ENCODE assay signal across 7 mouse cellular contexts in the genomic region with DNA sequence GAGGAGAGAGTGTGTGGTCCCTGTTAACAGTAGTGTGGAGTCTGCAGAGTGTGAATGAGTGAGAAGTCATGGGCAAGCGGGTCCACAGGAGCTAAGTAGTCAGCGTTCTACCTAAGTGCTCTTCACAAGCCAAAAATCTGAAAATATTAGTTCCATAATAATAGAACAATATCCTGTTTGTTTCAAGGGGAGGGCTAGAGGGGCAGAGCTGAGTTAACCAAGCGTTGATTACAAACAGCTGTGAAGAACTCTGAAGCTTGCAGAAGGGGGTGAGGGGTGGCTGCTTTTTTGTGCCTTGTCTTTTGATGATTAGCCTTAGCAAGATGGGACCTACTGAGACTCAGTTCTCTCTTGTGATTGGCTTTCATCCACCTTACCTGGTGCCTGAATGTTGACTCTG. TPM values are rescaled to one million over a fixed set of nuclear protein-coding genes. Genes with fewer than 3 reads are reported as not detected.
DNase-seq lines count a peak whose midpoint lies in the region; ATAC-seq and TF ChIP-seq lines count a peak whose summit lies in the region.

No protein-coding gene starts in this region.

- no peaks in the 10 kb centered on the region for H3K27me3 ChIP-seq in liver, adult 2 months (ENCODE audit: control insufficient read depth, insufficient read depth, low read length)
- H3K27me3 ChIP-seq in liver, embryonic 11.5 days (replicated peaks; ENCODE audit: control insufficient read depth, insufficient read depth, low read length): no peaks in the 10 kb centered on the region
- H3K27me3 ChIP-seq in embryonic facial prominence, embryonic 10.5 days (replicated peaks; ENCODE audit: low read depth, poor library complexity, severe bottlenecking): no peaks in the 10 kb centered on the region
- H3K27me3 ChIP-seq in liver, embryonic 13.5 days: no peaks in the 10 kb centered on the region

- no peak overlapping the region for H3K4me2 ChIP-seq in liver, embryonic 11.5 days
- H3K4me2 ChIP-seq in liver, embryonic 13.5 days: no peak overlapping the region

- TF ChIP-seq CTCF in liver, adult 2 months (IDR thresholded peaks at IDR 0.05; ENCODE audit: low read depth, low read length): no peak

- no peak for TF ChIP-seq POLR2A in liver, adult 2 months (IDR thresholded peaks at IDR 0.05; ENCODE audit: extremely low read depth, insufficient read depth, low read length)

- no peaks in the 10 kb centered on the region for H3K36me3 ChIP-seq in liver, adult 2 months (ENCODE audit: control insufficient read depth, insufficient read depth, low read length)
- H3K36me3 ChIP-seq in liver, embryonic 11.5 days (ENCODE audit: control insufficient read depth, insufficient read depth, low read length): no peaks in the 10 kb centered on the region
- H3K36me3 ChIP-seq in embryonic facial prominence, embryonic 10.5 days (replicated peaks): no peaks in the 10 kb centered on the region
- no peaks in the 10 kb centered on the region for H3K36me3 ChIP-seq in liver, embryonic 13.5 days

- WGBS in liver, adult 2 months: 51% methylated on average over 3 of the region's 3 CpGs
- WGBS in liver, embryonic 11.5 days: 64% methylated on average over 3 of the region's 3 CpGs
- WGBS in embryonic facial prominence, embryonic 10.5 days: 31% methylated on average over 3 of the region's 3 CpGs
- 65% methylated on average over 3 of the region's 3 CpGs for WGBS in liver, embryonic 13.5 days (ENCODE audit: insufficient replicate concordance)

- peaks cover 15% of the 10 kb centered on the region for H3K79me2 ChIP-seq in liver, adult 2 months (ENCODE audit: control insufficient read depth, insufficient read depth, low read length)

- H3K9ac ChIP-seq in liver, adult 2 months (ENCODE audit: low read depth, low read length): no peak overlapping the region
- H3K9ac ChIP-seq in liver, embryonic 11.5 days (ENCODE audit: low read depth, low read length): no peak overlapping the region
- H3K9ac ChIP-seq in liver, embryonic 13.5 days: peak overlapping the region; percentile 5; the same call in 1 of the 2 replicates

- no peak for DNase-seq in liver, adult 2 months (ENCODE audit: extremely low read depth, low read depth, low spot score)
- DNase-seq in liver, embryonic 11.5 days (ENCODE audit: low spot score): no peak
- peak; percentile 46 for DNase-seq in NIH3T3 (ENCODE audit: low read depth)
- peak; percentile 18 for DNase-seq in embryonic facial prominence, embryonic 10.5 days (ENCODE audit: low spot score)
- no peak for DNase-seq in liver, embryonic 13.5 days
- DNase-seq in c-Kit-positive CD71-positive TER-119-positive erythroid progenitor cells, embryonic 14.5 days (ENCODE audit: low spot score): no peak
- no peak for DNase-seq in T-cell, adult 2 months (ENCODE audit: low spot score)

- ATAC-seq in liver, embryonic 11.5 days (replicated peaks; ENCODE audit: low FRiP score): no peak
- no peak for ATAC-seq in liver, embryonic 13.5 days (ENCODE audit: low read depth)

- H3K4me3 ChIP-seq in liver, adult 2 months (ENCODE audit: insufficient read depth, low read depth, low read length): no peak overlapping the region
- no peak overlapping the region for H3K4me3 ChIP-seq in liver, embryonic 11.5 days (ENCODE audit: low read depth, low read length)
- H3K4me3 ChIP-seq in embryonic facial prominence, embryonic 10.5 days: peak overlapping the region; percentile 13; the same call in 1 of the 2 replicates
- H3K4me3 ChIP-seq in liver, embryonic 13.5 days (replicated peaks): no peak overlapping the region

- no peaks in the 10 kb centered on the region for H3K9me3 ChIP-seq in liver, embryonic 11.5 days (ENCODE audit: control insufficient read depth, low read length)
- H3K9me3 ChIP-seq in embryonic facial prominence, embryonic 10.5 days: no peaks in the 10 kb centered on the region
- no peaks in the 10 kb centered on the region for H3K9me3 ChIP-seq in liver, embryonic 13.5 days (replicated peaks)

- 0 out of 2 replicates have a peak overlapping the region, but pooled peaks have one; percentile 23 for H3K27ac ChIP-seq in liver, adult 2 months (replicated peaks; ENCODE audit: insufficient read depth, low read depth, low read length)
- no peak overlapping the region for H3K27ac ChIP-seq in liver, embryonic 11.5 days (ENCODE audit: low read depth, low read length)
- H3K27ac ChIP-seq in embryonic facial prominence, embryonic 10.5 days (replicated peaks): peak overlapping the region; percentile 55; the same call in 1 of the 2 replicates
- H3K27ac ChIP-seq in liver, embryonic 13.5 days: no peak overlapping the region

- H3K4me1 ChIP-seq in liver, adult 2 months (ENCODE audit: control insufficient read depth, insufficient read depth, low read length): peaks cover 14% of the 10 kb centered on the region
- peaks cover 6% of the 10 kb centered on the region; the same call in 1 of the 2 replicates for H3K4me1 ChIP-seq in liver, embryonic 11.5 days (replicated peaks; ENCODE audit: control insufficient read depth, insufficient read depth, low read length)
- H3K4me1 ChIP-seq in embryonic facial prominence, embryonic 10.5 days: peaks cover 38% of the 10 kb centered on the region
- peaks cover 44% of the 10 kb centered on the region for H3K4me1 ChIP-seq in liver, embryonic 13.5 days (replicated peaks)

RNA-seq across cellular contexts. Expression of a gene that starts 3.1 kb away (rescaled TPM):
- 7.9 and 9.9 TPM in 2 replicates for total RNA-seq in liver, adult 2 months (2014; rRNA removed)
- 5.2 and 7.1 TPM in 2 replicates for polyA plus RNA-seq in liver, adult 2 months (2012; rRNA removed)
- 6.1 and 7.4 TPM in 2 replicates for polyA plus RNA-seq in liver, embryonic 11.5 days (2014; fragmentation: Nextera tagmentation; extraction: Ambion mirVana)
- 7.7 and 9.0 TPM in 2 replicates for polyA plus RNA-seq in embryonic facial prominence, embryonic 10.5 days (2016; fragmentation: Nextera tagmentation; extraction: Ambion mirVana)
- 3.4 and 3.5 TPM in 2 replicates for polyA plus RNA-seq in liver, embryonic 13.5 days (2015; fragmentation: Nextera tagmentation; extraction: Ambion mirVana)

RNA-seq across cellular contexts. Expression of a gene that starts 55.4 kb away (rescaled TPM):
- 3.0 and 3.9 TPM in 2 replicates for total RNA-seq in liver, adult 2 months (2014; rRNA removed)
- polyA plus RNA-seq in liver, adult 2 months (2012; rRNA removed): 2.0 TPM in 2 replicates
- 6.5 and 8.6 TPM in 2 replicates for polyA plus RNA-seq in liver, embryonic 11.5 days (2014; fragmentation: Nextera tagmentation; extraction: Ambion mirVana)
- 2.3 TPM in 2 replicates for polyA plus RNA-seq in embryonic facial prominence, embryonic 10.5 days (2016; fragmentation: Nextera tagmentation; extraction: Ambion mirVana)
- 3.7 and 4.5 TPM in 2 replicates for polyA plus RNA-seq in liver, embryonic 13.5 days (2015; fragmentation: Nextera tagmentation; extraction: Ambion mirVana)

Comparison
In these comparisons a context has a peak if more than half of its experiments do, and no peak if none do; other contexts are left out.
1. H3K27ac ChIP-seq: peak in liver, adult 2 months (single experiment) and embryonic facial prominence, embryonic 10.5 days (single experiment); none in liver, embryonic 11.5 days (single experiment) and liver, embryonic 13.5 days (single experiment).
2. DNase-seq: peak in NIH3T3 (single experiment) and embryonic facial prominence, embryonic 10.5 days (single experiment); none in liver, adult 2 months (single experiment), liver, embryonic 11.5 days (single experiment), liver, embryonic 13.5 days (single experiment), c-Kit-positive CD71-positive TER-119-positive erythroid progenitor cells, embryonic 14.5 days (single experiment) and T-cell, adult 2 months (single experiment).